ENCODE assay signal across 21 mouse cellular contexts in the genomic region with DNA sequence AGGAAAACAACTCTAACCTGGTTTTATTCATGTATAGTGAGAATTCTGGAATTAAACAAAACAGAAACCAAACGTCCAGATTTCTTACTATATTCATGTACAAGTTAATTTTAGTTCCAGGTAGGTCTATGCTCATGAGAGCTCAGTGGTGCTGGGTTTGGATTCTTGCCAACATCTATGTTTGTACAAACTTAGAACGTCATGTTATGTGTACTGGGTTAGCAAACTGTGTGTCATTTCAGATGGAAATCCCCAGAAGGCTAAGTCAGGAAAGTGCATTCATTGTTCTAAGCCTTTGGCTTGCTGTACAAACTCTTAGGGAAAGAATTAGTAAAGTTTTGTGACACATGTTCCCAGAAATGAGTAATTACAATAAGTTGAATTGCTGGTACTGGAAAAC. TPM values are rescaled to one million over a fixed set of nuclear protein-coding genes. Genes with fewer than 3 reads are reported as not detected.
"Had no signal": no experiment of that assay in that cellular context is flagged by ENCODE, and none has a peak within 500 bp of the region (broad histone marks: within the 10 kb centered on the region; RNA-seq: fewer than 3 reads in every experiment).

No protein-coding gene starts in this region.

- H3K4me3 ChIP-seq: kidney, embryonic 15.5 days; left cerebral cortex, adult 2 months; neural tube, embryonic 12.5 days; neural tube, embryonic 15.5 days had no signal

- H3K27ac ChIP-seq: kidney, embryonic 15.5 days; left cerebral cortex, adult 2 months; liver, embryonic 14.5 days; neural tube, embryonic 12.5 days; neural tube, embryonic 15.5 days had no signal

- H3K9me3 ChIP-seq: kidney, embryonic 15.5 days; neural tube, embryonic 12.5 days; neural tube, embryonic 15.5 days had no signal

- H3K4me2 ChIP-seq: kidney, embryonic 15.5 days; midbrain, embryonic 11.5 days; neural tube, embryonic 12.5 days; neural tube, embryonic 15.5 days had no signal

- H3K36me3 ChIP-seq: kidney, embryonic 15.5 days; neural tube, embryonic 12.5 days; neural tube, embryonic 15.5 days had no signal

- H3K9ac ChIP-seq: kidney, embryonic 15.5 days; liver, embryonic 14.5 days; neural tube, embryonic 12.5 days; neural tube, embryonic 15.5 days had no signal

- H3K27me3 ChIP-seq: kidney, embryonic 15.5 days; neural tube, embryonic 12.5 days; neural tube, embryonic 15.5 days had no signal

- DNase-seq: kidney, adult 11 months; kidney, adult 8-10 months; kidney, postnatal 10 days; kidney, postnatal 36 days; layer of hippocampus, postnatal 36 days; lung, adult 18-20 months; lung, postnatal 36 days; midbrain, embryonic 14.5 days; right cerebral cortex, adult 18-20 months; right cerebral cortex, postnatal 14 days; right cerebral cortex, postnatal 4 days; thymus, adult 18-20 months; thymus, postnatal 36 days had no signal

- H3K4me1 ChIP-seq: kidney, embryonic 15.5 days; neural tube, embryonic 12.5 days; neural tube, embryonic 15.5 days had no signal

RNA-seq across cellular contexts. Expression of gene Dcn, which starts 37.1 kb away (rescaled TPM):
- total RNA-seq: megakaryocyte progenitor cell, adult 5-6 weeks; megakaryocyte-erythroid progenitor cell, adult 5-6 weeks had no signal
